Mouse (Mus musculus) skeletal muscle tissue, adult 2 months (tissue): ENCODE data around the gene Acox3.

Experiments
- DNase-seq: peaks from one replicate; pipeline ENCODE4 v3.0.0-alpha.2; 2012; ENCODE audit warnings: low read depth, low spot score

The Acox3 gene

DNA sequence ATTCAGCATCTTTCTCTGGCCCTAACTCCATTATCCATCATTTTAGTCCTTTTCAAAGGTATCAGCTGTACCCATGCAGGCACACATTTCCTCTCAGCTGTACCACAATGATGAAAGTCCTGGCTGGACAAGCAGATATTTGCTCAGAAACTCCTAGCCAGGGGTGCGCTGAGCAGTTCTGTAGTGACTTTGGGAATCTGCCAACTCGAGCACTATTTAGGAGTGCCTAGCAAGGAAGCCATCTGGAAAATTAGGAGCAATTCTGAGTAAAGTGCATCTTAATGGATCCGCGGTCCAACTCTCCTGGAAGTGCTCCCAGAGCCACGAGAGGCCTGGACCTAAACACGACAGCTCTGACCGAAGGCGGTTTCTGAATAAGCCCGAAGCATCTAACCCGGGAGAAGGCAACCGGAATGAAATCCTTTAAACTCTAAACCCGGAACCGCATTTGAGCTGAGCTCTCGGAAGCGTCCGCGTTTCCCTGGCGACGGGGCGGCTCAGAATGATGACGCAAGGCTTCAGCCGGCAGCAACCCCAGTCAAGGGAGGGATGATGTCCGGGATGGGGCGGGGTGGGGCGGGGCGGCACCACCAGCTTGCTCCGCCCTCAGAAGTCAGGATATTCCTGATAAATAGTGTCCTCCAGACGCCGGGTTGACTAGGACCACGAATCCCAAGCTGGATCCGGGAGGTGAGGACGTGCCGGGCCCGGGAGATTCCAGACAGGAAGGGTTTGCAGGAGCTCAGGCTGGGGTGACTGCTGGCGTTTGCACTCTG, at the start of gene Acox3:
Gene Acox3, plus strand, starts transcription at position 596 of the 776 bp plus-strand sequence.
- peak; percentile 96 for DNase-seq

DNA sequence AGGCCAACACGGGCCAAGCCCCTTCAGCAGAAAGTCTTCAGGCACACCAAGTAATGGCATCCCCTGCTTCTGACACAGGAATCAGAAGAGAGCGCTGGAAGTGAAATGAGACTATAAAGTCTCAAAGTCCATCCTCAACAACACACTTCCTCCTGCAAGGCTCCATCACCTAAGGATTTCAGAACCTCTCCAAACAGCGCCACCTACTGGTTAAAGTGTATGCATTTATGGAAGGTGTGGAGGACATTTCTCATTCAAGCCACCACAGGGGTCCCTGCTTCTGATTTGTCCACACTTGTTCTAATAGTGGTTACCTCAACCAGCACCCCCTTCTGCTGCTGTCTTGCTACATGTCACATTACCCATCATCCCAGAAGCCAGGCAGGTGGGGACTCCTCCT, 46.6 kb upstream of the Acox3 start:
- DNase-seq, result no peak

DNA sequence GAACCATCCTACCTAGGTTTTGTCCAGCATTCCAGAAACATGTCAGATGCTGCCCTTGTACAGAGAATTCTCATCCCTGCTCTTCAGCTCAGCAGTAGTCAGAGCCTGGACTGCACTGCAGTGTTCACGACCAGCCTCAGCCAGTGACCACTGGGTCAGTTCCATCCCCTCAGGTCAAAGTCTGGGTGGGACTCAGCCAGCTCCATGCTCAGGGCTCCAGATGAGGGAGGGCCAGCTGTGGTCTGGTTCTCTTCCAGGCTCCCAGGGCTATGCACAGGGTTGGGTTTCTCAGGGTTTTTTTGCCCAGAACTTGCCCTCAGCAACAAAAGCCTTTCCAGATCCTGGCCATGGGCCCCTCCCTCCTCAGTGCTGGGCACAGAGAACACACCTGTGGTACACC, 45.4 kb upstream of the Acox3 start:
- DNase-seq, result no peak

DNA sequence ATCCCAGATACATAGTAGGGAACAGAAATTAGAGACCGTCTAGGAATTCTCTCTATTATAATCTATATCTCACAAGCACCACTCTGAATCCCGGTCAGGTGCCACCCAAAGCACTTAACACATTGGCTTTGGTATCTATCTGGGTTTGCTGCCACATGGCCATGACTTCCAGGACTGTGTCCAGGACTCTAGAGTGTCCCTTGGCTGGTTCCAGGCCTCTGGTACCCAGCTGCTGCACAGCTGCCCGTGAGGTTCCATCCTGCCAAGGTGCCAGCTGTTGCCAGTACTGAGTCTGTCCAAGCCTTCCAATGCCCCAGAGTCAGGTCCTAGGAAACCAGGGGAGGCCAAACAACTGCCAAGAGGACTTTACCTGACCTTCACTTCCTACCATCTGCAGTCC, 44.8 kb upstream of the Acox3 start:
- no peak for DNase-seq

GRCm38 (mm10) chr5:35539576-35539975, 43.3 kb upstream of the Acox3 start:
- DNase-seq, result no peak

DNA sequence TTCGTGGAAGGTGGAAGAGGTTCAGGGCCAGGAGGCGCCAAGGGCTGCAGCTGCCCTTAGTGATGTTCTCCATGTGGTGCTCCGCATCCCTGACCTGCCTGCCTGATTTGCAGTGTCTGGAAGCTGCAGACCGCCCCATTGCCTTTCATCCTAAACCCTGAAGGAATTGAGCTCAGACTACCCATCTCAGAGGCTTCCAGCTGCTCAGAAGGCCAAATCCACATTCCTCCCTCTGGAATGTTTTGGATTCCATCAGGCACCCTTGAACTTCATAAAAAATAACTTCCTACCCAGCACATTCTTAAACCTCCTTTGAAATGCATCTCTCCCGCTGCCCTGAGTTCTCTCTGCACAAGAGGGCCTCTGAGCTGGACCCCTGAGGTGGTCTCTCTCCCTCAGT, 42.3 kb upstream of the Acox3 start:
- DNase-seq, result no peak

- no peak for DNase-seq
Measured at GRCm38 (mm10) chr5:35541059-35541790, 41.6 kb upstream of the Acox3 start.

GRCm38 (mm10) chr5:35546127-35546526, 36.7 kb upstream of the Acox3 start:
- no peak for DNase-seq

DNA sequence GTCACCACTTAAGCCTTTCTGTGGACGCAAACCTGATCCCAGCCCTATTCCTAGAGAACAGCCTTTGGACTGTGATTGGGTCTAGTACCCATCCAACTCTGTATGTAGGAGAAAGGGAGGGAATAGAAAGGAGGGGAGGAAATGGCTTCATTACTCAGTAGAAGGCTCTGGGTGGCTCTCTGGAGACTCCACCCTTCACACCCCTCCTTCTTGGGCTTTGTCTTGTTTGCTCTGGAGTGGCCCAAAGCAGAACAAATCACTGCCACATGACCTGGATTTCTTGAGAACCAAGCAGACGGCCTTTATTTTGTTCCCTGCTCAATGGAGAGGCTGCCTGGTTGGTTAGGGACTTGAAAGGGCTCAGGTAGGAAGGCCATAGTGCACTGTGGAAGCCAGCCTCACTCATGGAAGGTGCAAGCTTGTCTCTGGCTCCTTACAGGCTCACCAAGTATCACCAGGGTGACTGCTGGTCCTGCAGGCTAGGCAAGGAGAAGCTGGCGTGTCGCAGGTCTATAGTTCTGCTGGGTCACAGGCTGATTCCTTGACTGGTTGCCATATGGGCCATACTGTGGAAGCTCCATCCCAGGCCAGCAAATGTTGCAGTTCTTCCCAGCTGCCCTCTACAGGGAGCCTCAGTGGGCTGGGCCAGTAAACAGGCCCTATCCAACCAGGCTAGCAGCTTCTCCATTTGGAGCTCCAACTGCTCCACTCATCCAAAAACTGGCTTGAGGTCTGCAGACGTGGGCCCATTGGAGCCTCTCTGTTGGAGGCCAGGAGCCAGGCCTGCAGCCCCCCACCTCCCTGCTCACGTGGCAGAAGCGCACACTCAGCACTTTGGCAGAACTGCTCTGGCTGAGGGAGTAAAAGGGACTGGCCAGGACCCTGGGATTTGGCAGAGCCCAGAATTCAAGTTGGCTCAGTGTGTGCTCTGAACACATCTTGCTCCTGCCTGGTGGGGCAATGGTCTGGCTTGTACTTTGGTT, 30.7 kb upstream of the Acox3 start:
- peak; percentile 60 for DNase-seq

- DNase-seq, result no peak
Measured at GRCm38 (mm10) chr5:35552838-35553539, 29.9 kb upstream of the Acox3 start.

GRCm38 (mm10) chr5:35556393-35556792, 26.4 kb upstream of the Acox3 start:
- no peak for DNase-seq

GRCm38 (mm10) chr5:35557946-35558621, 24.8 kb upstream of the Acox3 start:
- no peak for DNase-seq

DNA sequence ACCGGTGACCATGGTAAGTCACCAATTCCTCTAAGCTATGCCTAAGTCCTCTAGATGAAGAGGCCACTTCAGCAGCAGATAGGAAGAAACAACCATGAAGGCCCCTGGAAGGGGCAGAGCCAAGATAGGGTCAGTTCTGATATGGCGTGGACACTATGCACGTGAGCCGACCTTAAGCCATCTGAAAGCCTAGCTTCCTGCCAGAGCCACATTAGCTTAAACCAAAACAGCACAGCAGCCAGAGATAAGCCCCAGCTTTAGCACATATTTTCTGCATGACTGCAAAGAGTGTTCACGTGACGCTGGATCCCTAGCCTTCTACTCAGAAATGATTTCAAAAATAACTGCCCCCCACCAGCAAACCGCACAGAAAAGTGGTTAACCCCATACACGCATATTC, 23.4 kb upstream of the Acox3 start:
- no peak for DNase-seq

DNA sequence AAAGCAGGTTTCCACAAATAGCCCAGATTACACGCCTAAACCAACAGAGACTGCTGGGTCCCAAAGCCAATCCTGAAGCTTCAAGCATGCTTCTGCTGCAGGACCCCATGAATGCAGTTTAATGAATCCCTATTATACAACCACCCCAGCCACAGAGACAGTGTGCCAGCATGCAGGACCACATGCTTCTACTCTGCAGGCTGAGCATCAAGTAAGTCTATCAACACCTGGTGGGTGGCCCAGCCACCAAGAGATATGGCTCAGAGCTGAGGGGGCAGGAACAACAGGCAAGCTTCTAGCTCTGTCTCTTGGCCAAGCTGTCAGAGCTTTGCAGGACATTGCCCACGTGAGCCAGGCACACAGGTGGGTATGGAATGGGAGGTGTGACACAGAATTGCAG, 20.2 kb upstream of the Acox3 start:
- DNase-seq, result no peak

DNA sequence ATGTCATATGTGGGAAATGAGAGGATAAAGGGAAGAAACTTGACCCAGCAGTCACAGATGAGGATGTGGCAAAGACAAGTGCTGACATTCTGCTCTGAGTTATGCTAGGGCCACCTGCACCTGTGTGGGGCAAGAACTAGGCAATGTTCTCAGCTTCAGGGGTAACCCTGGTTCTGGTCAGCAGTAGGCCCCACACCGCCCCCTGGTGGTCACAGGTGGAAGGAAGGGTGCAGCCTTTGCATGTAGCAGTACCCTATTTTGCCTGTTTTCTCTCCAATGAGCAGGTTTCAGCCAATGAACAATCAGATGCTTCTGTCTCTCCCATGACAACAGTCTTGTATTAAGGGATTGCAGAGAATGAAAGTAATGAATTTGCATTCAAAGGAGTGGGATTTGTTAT, 19.4 kb upstream of the Acox3 start:
- DNase-seq, result peak; percentile 31

GRCm38 (mm10) chr5:35565217-35565616, 17.6 kb upstream of the Acox3 start:
- no peak for DNase-seq

- DNase-seq, result no peak
Measured at GRCm38 (mm10) chr5:35566632-35567031, 16.2 kb upstream of the Acox3 start.

DNA sequence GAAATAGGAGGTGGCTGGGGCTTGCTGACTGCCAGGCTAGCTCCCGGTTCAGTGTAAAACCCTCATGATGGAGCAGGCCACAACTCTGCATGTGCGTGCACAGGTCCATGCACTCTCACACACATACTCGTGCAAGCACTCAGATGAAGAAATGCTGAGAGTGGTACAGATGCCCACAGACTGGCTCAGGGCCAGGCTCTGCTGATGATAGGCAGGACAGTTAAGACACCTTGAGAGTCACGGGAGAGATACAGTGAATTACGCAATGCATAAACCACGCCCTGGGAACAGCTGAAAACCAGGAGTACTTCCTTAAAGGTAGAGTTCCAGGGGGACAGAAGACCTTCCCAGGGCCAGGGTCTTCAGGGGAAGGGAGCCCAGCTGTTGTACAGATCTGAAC, 11.3 kb upstream of the Acox3 start:
- DNase-seq, result no peak

DNA sequence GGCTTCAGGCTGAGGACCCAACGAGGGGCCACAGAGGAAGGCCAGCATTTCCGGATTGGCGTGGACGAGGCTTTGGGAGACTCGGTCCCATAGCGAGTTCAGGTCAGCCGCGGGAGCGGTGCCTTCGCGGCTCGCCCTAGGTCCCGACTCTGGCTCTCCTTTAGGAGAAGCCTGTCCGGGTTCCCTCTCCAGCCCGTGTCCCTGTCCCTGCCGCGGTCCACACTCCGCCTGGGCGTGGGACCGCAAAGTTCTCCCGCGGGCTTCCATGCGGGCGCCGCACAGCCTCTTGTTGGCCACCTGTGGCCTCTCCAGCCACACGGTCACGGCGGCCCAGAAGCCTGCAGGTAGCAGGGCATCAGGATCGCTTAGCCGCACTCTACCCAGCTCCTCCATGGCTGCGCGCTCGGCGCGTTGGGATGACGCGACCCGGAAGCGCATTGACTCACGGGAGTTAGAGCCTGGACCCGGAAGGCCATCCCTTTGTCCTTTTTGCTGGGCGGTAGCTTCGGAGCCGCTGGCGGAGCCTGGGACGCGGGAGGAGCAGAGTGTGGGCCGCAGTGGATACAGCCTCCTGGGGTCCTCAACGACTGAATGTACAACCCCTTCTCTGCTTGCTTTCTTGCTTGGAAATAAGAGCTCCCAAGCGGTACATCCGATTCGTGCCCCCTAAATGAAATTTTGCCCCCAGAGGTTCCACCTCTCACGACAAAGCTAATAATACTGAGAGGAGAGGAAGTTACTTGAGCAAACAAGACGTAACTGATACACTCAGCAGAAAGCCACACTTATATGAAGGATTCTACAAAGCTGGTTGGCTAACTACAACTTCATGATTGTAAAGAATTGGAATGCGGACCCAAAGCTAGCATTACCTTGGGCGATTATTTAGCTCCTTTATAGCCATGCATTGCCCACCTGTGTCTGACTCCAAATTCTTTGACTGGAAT, 7.9 kb upstream of the Acox3 start, which contains the start of gene Trmt44:
Gene Trmt44, minus strand, starts transcription at position 418 of the 947 bp plus-strand sequence.
- DNase-seq, result peak; percentile 83
